Mouse (Mus musculus): ENCODE data around the gene Cnpy2.

GRCm38 (mm10) chr10:128310177-128310576, 12.1 kb upstream of the Cnpy2 start:
- TF ChIP-seq POLR2A (IDR thresholded peaks at IDR 0.05; ENCODE audit: extremely low read depth, insufficient read depth, low read length) (no peak), CTCF (IDR thresholded peaks at IDR 0.05; ENCODE audit: extremely low read depth, insufficient read depth, low read length) (no peak)
